Mouse (Mus musculus) heart, postnatal 10 days (tissue): ENCODE data around the gene Fam120a. TPM values are rescaled to one million over a fixed set of nuclear protein-coding genes. Genes with fewer than 3 reads are reported as not detected.
A peak's percentile ranks its signal among the peaks of the same experiment; 100 is the strongest.

ENCODE experiments used
- DNase-seq, 2 experiments: peaks; one replicate each; pipeline ENCODE4 v3.0.0; 2021
- intact Hi-C: fragments of 180-260 bp; cut with DNase I; formaldehyde crosslinking; loops from one replicate; pipeline ENCODE4 v1.15.1; 2025
- total RNA-seq, 2 experiments: library from RNA; stranded (reverse); gene quantifications; 2 replicates each; pipeline ENCODE4 v1.2.3; 2021

Fam120a gene
- total RNA-seq, 2 experiments from 2014 or later, result 106 to 111 TPM

- intact Hi-C loops, result no loop called here
- no peak for DNase-seq
Measured at GRCm38 (mm10) chr13:48861913-48862312, 105.9 kb downstream of the Fam120a start.

GRCm38 (mm10) chr13:48858779-48859178, 109.0 kb downstream of the Fam120a start:
- no peak for DNase-seq
- intact Hi-C loops, result no loop called here

GRCm38 (mm10) chr13:48858054-48858453, 109.8 kb downstream of the Fam120a start:
- no peak for DNase-seq
- intact Hi-C loops, result no loop called here

- DNase-seq, result peak in 1 of 2 experiments; percentile 28
- intact Hi-C loops, result no loop called here
Measured at GRCm38 (mm10) chr13:48857246-48857932, 110.4 kb downstream of the Fam120a start.

GRCm38 (mm10) chr13:48853947-48854346, 113.9 kb downstream of the Fam120a start:
- no peak for DNase-seq
- intact Hi-C loops, result loop anchor here (2.0 kb wide), 1 partner anchor 145 kb away; no protein-coding TSS in a partner anchor

- DNase-seq, result no peak
- intact Hi-C loops, result no loop called here
Measured at GRCm38 (mm10) chr13:48853475-48853874, 114.3 kb downstream of the Fam120a start.

- DNase-seq, result peak in 1 of 2 experiments; percentile 41
- intact Hi-C loops, result no loop called here
Measured at GRCm38 (mm10) chr13:48852859-48853258, 115.0 kb downstream of the Fam120a start.

GRCm38 (mm10) chr13:48851719-48852118, 116.1 kb downstream of the Fam120a start:
- intact Hi-C loops, result no loop called here
- DNase-seq, result no peak

GRCm38 (mm10) chr13:48850771-48851170, 117.0 kb downstream of the Fam120a start:
- intact Hi-C loops, result no loop called here

GRCm38 (mm10) chr13:48850326-48850725, 117.5 kb downstream of the Fam120a start:
- DNase-seq, result no peak
- intact Hi-C loops, result no loop called here

More at GRCm38 (mm10) chr13:48850771-48851170, 117.0 kb downstream of the Fam120a start:
- DNase-seq, result no peak

GRCm38 (mm10) chr13:48849155-48849554, 118.7 kb downstream of the Fam120a start:
- intact Hi-C loops, result no loop called here

GRCm38 (mm10) chr13:48845308-48845707, 122.5 kb downstream of the Fam120a start:
- intact Hi-C loops, result no loop called here
- DNase-seq, result no peak

More at GRCm38 (mm10) chr13:48849155-48849554, 118.7 kb downstream of the Fam120a start:
- peak; percentile 50 to 52 for DNase-seq

- DNase-seq, result no peak
Measured at GRCm38 (mm10) chr13:48843530-48843929, 124.3 kb downstream of the Fam120a start.

GRCm38 (mm10) chr13:48841905-48842592, 125.8 kb downstream of the Fam120a start:
- intact Hi-C loops, result no loop called here
- DNase-seq, result no peak

More at GRCm38 (mm10) chr13:48843530-48843929, 124.3 kb downstream of the Fam120a start:
- intact Hi-C loops, result no loop called here

GRCm38 (mm10) chr13:48838284-48838683, 129.5 kb downstream of the Fam120a start:
- no peak for DNase-seq
- intact Hi-C loops, result no loop called here

- DNase-seq, result no peak
- intact Hi-C loops, result no loop called here
Measured at GRCm38 (mm10) chr13:48837537-48837936, 130.3 kb downstream of the Fam120a start.

GRCm38 (mm10) chr13:48830528-48831250, 137.1 kb downstream of the Fam120a start:
- no peak for DNase-seq
- intact Hi-C loops, result no loop called here

GRCm38 (mm10) chr13:48829780-48830179, 138.0 kb downstream of the Fam120a start:
- intact Hi-C loops, result no loop called here
- no peak for DNase-seq
